Mouse (Mus musculus) olfactory bulb, adult 2 months (tissue): ENCODE measurements around the gene Hist1h4c. TPM values are rescaled to one million over a fixed set of nuclear protein-coding genes. Genes with fewer than 3 reads are reported as not detected.

Experiments used
- H3K27ac ChIP-seq: fragments of 200-500 bp; 2 replicates; pipeline ENCODE4 v1.5.1; 2012; ENCODE audit warnings: low read depth, low read length; ENCODE audit not compliant: insufficient read depth
- H3K4me1 ChIP-seq: fragments of 200-500 bp; 2 replicates; pipeline ENCODE4 v1.6.1; 2012; ENCODE audit warnings: low read length; ENCODE audit not compliant: control insufficient read depth, insufficient read depth
- H3K4me3 ChIP-seq: fragments of 200-500 bp; 2 replicates; pipeline ENCODE4 v1.5.1; 2012; ENCODE audit warnings: mild to moderate bottlenecking, low read depth, low read length, moderate library complexity; ENCODE audit not compliant: insufficient read depth
- CTCF ChIP-seq: fragments of 200-500 bp; IDR thresholded peaks from 2 replicates; pipeline ENCODE4 v1.5.1; 2012; ENCODE audit warnings: low read depth, mild to moderate bottlenecking, low read length, moderate library complexity; ENCODE audit not compliant: insufficient read depth
- POLR2A ChIP-seq: fragments of 200-500 bp; IDR thresholded peaks from 2 replicates; pipeline ENCODE4 v1.6.1; 2012; ENCODE audit warnings: mild to moderate bottlenecking, low read depth, low read length, moderate library complexity; ENCODE audit not compliant: insufficient read depth
- WGBS: fragments of 180-500 bp; shearing (Covaris S2); methylation state at CpG from one replicate; pipeline ENCODE4 v1.1.7; 2018; 5-methylcytosine and 5-hydroxymethylcytosine counted together
- polyA plus RNA-seq: library from polyadenylated mRNA; stranded (reverse); fragments of >200 nt; gene quantifications from 2 replicates; pipeline ENCODE4 v1.2.4, GENCODE M21; 2012; ENCODE audit warnings: low replicate concordance; ENCODE audit not compliant: missing spikeins, insufficient read depth, insufficient read length

Gene Hist1h4c
- polyA plus RNA-seq, 1 experiment, result not detected

- Histone ChIP-seq H3K4me1 (no peaks in the 10 kb centered on the region), H3K4me3 (no peak overlapping the region), H3K27ac (no peak overlapping the region)
- 44% methylated on average over 1 of the region's 1 CpGs for WGBS
- no peak for TF ChIP-seq CTCF
- no peak for TF ChIP-seq POLR2A
Measured at GRCm38 (mm10) chr13:23682623-23682946, 15.7 kb downstream of the Hist1h4c start.

- no peaks in the 10 kb centered on the region for H3K4me1 ChIP-seq
- no peak for TF ChIP-seq POLR2A
- no peak for TF ChIP-seq CTCF
- no peak overlapping the region for H3K4me3 ChIP-seq
- WGBS, result 93% methylated on average over 6 of the region's 6 CpGs
- H3K27ac ChIP-seq, result no peak overlapping the region
Measured at GRCm38 (mm10) chr13:23681990-23682582, 16.2 kb downstream of the Hist1h4c start.

GRCm38 (mm10) chr13:23662536-23662935 is 35.7 kb downstream of the Hist1h4c start:
- 59% methylated on average over 3 of the region's 3 CpGs for WGBS
- no peak overlapping the region for H3K27ac ChIP-seq

GRCm38 (mm10) chr13:23659636-23660366 is 38.5 kb downstream of the Hist1h4c start:
- Histone ChIP-seq H3K27ac (no peak overlapping the region), H3K4me3 (no peak overlapping the region), H3K4me1 (no peaks in the 10 kb centered on the region)
- WGBS, result 31% methylated on average over 6 of the region's 6 CpGs
- no peak for TF ChIP-seq POLR2A
- TF ChIP-seq CTCF, result no peak

More at GRCm38 (mm10) chr13:23662536-23662935, 35.7 kb downstream of the Hist1h4c start:
- Histone ChIP-seq H3K4me1 (no peaks in the 10 kb centered on the region), H3K4me3 (no peak overlapping the region)
- no peak for TF ChIP-seq CTCF

Other genes with a start within 250 kb of the Hist1h4c start
- not detected in 2 replicates for gene Btn1a1, start 232.6 kb downstream of the Hist1h4c start, polyA plus RNA-seq
- not detected in 2 replicates for gene Btn2a2, start 209.6 kb downstream of the Hist1h4c start, polyA plus RNA-seq
- gene Hist1h4h, start 167.4 kb downstream of the Hist1h4c start, polyA plus RNA-seq, result not detected in 2 replicates
- gene Hist1h2af, start 164.5 kb downstream of the Hist1h4c start, polyA plus RNA-seq, result not detected in 2 replicates
- gene Hist1h3g, start 163.0 kb downstream of the Hist1h4c start, polyA plus RNA-seq, result not detected in 2 replicates
- gene Hist1h2bh, start 155.1 kb downstream of the Hist1h4c start, polyA plus RNA-seq, result not detected in 2 replicates
- gene Hist1h3f, start 154.4 kb downstream of the Hist1h4c start, polyA plus RNA-seq, result not detected in 2 replicates
- gene Hist1h4f, start 146.8 kb downstream of the Hist1h4c start, polyA plus RNA-seq, result not detected in 2 replicates
- gene Hist1h1d, start 145.2 kb downstream of the Hist1h4c start, polyA plus RNA-seq, result not detected in 2 replicates
- not detected in 2 replicates for gene Hist1h3e, start 136.1 kb downstream of the Hist1h4c start, polyA plus RNA-seq
- not detected in 2 replicates for gene Hist1h2ae, start 127.2 kb downstream of the Hist1h4c start, polyA plus RNA-seq
- gene Hist1h2bg, start 127.1 kb downstream of the Hist1h4c start, polyA plus RNA-seq, result not detected in 2 replicates
- not detected in 2 replicates for gene Hist1h2bf, start 124.3 kb downstream of the Hist1h4c start, polyA plus RNA-seq
- not detected in 2 replicates for gene Hist1h2ad, start 124.1 kb downstream of the Hist1h4c start, polyA plus RNA-seq
- not detected in 2 replicates for gene Hist1h3d, start 122.7 kb downstream of the Hist1h4c start, polyA plus RNA-seq
- gene Hist1h4d, start 116.9 kb downstream of the Hist1h4c start, polyA plus RNA-seq, result not detected in 2 replicates
- not detected in 2 replicates for gene Hist1h2be, start 77.3 kb downstream of the Hist1h4c start, polyA plus RNA-seq
- gene Hist1h1e, start 75.9 kb downstream of the Hist1h4c start, polyA plus RNA-seq, result not detected in 2 replicates
- not detected in 2 replicates for gene Hist1h2ac, start 14.5 kb downstream of the Hist1h4c start, polyA plus RNA-seq
- gene Hist1h2bc, start 14.3 kb downstream of the Hist1h4c start, polyA plus RNA-seq, result not detected in 2 replicates
- not detected in 2 replicates for gene Hist1h1t, start 2.6 kb downstream of the Hist1h4c start, polyA plus RNA-seq
- gene Hfe, start 12.4 kb upstream of the Hist1h4c start, polyA plus RNA-seq, result not detected in 2 replicates
- gene Hist1h1c, start 40.4 kb upstream of the Hist1h4c start, polyA plus RNA-seq, result not detected in 2 replicates
- not detected in 2 replicates for gene Hist1h3c, start 47.1 kb upstream of the Hist1h4c start, polyA plus RNA-seq
- gene Hist1h2bb, start 48.3 kb upstream of the Hist1h4c start, polyA plus RNA-seq, result not detected in 2 replicates
- not detected in 2 replicates for gene Hist1h2ab, start 52.7 kb upstream of the Hist1h4c start, polyA plus RNA-seq
- gene Hist1h3b, start 53.8 kb upstream of the Hist1h4c start, polyA plus RNA-seq, result not detected in 2 replicates
- not detected in 2 replicates for gene Hist1h4b, start 58.6 kb upstream of the Hist1h4c start, polyA plus RNA-seq
- gene Hist1h4a, start 62.8 kb upstream of the Hist1h4c start, polyA plus RNA-seq, result not detected in 2 replicates
- gene Hist1h3a, start 63.9 kb upstream of the Hist1h4c start, polyA plus RNA-seq, result not detected in 2 replicates
- not detected in 2 replicates for gene Hist1h1a, start 65.2 kb upstream of the Hist1h4c start, polyA plus RNA-seq
- not detected in 2 replicates for gene Trim38, start 71.5 kb upstream of the Hist1h4c start, polyA plus RNA-seq
- gene Slc17a2, start 108.5 kb upstream of the Hist1h4c start, polyA plus RNA-seq, result not detected in 2 replicates
- not detected in 2 replicates for gene Slc17a3, start 141.0 kb upstream of the Hist1h4c start, polyA plus RNA-seq
- gene Slc17a1, start 169.3 kb upstream of the Hist1h4c start, polyA plus RNA-seq, result not detected in 2 replicates
- gene Slc17a4, start 216.6 kb upstream of the Hist1h4c start, polyA plus RNA-seq, result not detected in 2 replicates
- gene Hist1h2ba, start 235.7 kb upstream of the Hist1h4c start, polyA plus RNA-seq, result not detected in 2 replicates
- not detected in 2 replicates for gene Hist1h2aa, start 236.0 kb upstream of the Hist1h4c start, polyA plus RNA-seq